Mouse (Mus musculus): ENCODE measurements at regions not wholly inside any gene's neighbourhood (a gene's known extent, or its start where the extent isn't known, plus 50 kb on each side); places are given as distances from the start of the nearest gene placed in this dataset.

DNA sequence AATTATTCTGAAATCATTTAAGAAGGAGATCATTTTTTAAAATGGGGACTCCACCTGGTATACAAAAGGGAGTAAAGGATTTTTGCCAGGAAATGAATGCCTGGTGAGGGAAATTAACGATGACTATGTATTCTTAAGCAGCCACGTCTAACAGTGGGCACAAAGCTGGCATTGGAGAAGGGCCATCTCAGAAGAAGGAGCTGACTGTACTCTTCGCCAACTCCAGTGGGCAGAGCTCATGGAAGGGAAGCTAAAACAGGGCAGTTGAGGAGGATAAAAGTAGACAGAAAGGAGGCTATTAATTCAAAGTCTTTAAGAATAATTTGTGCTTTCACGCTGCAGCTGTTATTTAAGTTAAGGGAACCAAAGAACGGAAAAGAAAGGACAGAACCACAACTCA is 294.2 kb downstream of the H2al1n start:
- in situ Hi-C loops (cut with MboI, MseI), result loop anchor here (10.0 kb wide), 1 partner anchor 1060 kb away; no protein-coding TSS in a partner anchor

Data from regulatory T cell (primary cell).